Mouse (Mus musculus) duodenum, adult 2 months (tissue): Measurements from ENCODE around the gene Adh1. TPM values are rescaled to one million over a fixed set of nuclear protein-coding genes. Genes with fewer than 3 reads are reported as not detected.

Source experiments
- polyA plus RNA-seq: library from polyadenylated mRNA; depleted of rRNA; stranded (reverse); fragments of >200 nt; gene quantifications from 2 replicates; pipeline ENCODE4 v1.2.3, GENCODE M21; 2012; ENCODE audit warnings: low replicate concordance; rRNA removed

Adh1 gene
- polyA plus RNA-seq, result 308 and 385 TPM in 2 replicates

GRCm38 (mm10) chr3:138260721-138261669 is at the start of gene Adh1:
Adh1 (plus strand) TSS chr3:138260991.

GRCm38 (mm10) chr3:138217631-138218264 is 43.0 kb upstream of the Adh1 start, which contains the start of gene Adh7:
Adh7 (plus strand) TSS chr3:138217760.

GRCm38 (mm10) chr3:138312965-138313364 is 52.2 kb downstream of the Adh1 start, which contains the start of gene Adh6a:
Adh6a (plus strand) TSS chr3:138313286.

Other genes starting within 250 kb of the Adh1 start
- gene 1110002E22Rik, start 195.9 kb upstream of the Adh1 start, polyA plus RNA-seq, result not detected in 2 replicates
- 0.15 and 0.19 TPM in 2 replicates for gene Gm5105, start 193.6 kb upstream of the Adh1 start, polyA plus RNA-seq
- 0.06 and 0.47 TPM in 2 replicates for gene Trmt10a, start 117.5 kb upstream of the Adh1 start, polyA plus RNA-seq
- 78.2 and 79.6 TPM in 2 replicates for gene Mttp, start 116.0 kb upstream of the Adh1 start, polyA plus RNA-seq
- not detected in 2 replicates for gene 4930579F01Rik, start 67.2 kb upstream of the Adh1 start, polyA plus RNA-seq
- gene Adh7, start 43.2 kb upstream of the Adh1 start, polyA plus RNA-seq, result 0.21 and 0.28 TPM in 2 replicates
- gene Adh6a, start 52.3 kb downstream of the Adh1 start, polyA plus RNA-seq, result 93.2 and 104 TPM in 2 replicates
- not detected in 2 replicates for gene Adh6b, start 80.8 kb downstream of the Adh1 start, polyA plus RNA-seq
- 3.4 and 9.0 TPM in 2 replicates for gene Adh4, start 154.5 kb downstream of the Adh1 start, polyA plus RNA-seq
- 7.3 and 9.5 TPM in 2 replicates for gene Adh5, start 182.1 kb downstream of the Adh1 start, polyA plus RNA-seq
- 4.4 and 6.8 TPM in 2 replicates for gene Metap1, start 228.5 kb downstream of the Adh1 start, polyA plus RNA-seq